Mouse (Mus musculus): Measurements from ENCODE around the gene Abcc5.

GRCm38 (mm10) chr16:20464725-20465124 is 38.5 kb upstream of the Abcc5 start:
- TF ChIP-seq CTCF (conservative IDR thresholded peaks at IDR 0.05; ENCODE audit: low read length): no peak
- no peak for TF ChIP-seq POU5F1 (IDR thresholded peaks at IDR 0.05; ENCODE audit: borderline replicate concordance, low read length)
- TF ChIP-seq NANOG (IDR thresholded peaks at IDR 0.05; ENCODE audit: borderline replicate concordance, low read length): no peak

All from E14TG2a.4 (cell line).